Mouse (Mus musculus) embryonic fibroblast, embryonic 13.5 days (primary cell): ENCODE measurements around the gene Tmco4.

Source experiments
- CTCF ChIP-seq: IDR thresholded peaks from 2 replicates; pipeline ENCODE4 v1.5.1; 2011; ENCODE audit warnings: mild to moderate bottlenecking, control low read depth, low read length, moderate library complexity, borderline replicate concordance; ENCODE audit not compliant: insufficient read depth
- POLR2A ChIP-seq: IDR thresholded peaks from 2 replicates; pipeline ENCODE4 v1.6.1; 2011; ENCODE audit warnings: low read depth, mild to moderate bottlenecking, control low read depth, low read length, moderate library complexity

- TF ChIP-seq CTCF (no peak), POLR2A (no peak)
These were observed 86.9 kb downstream of the Tmco4 start for GRCm38 (mm10) chr4:139059569-139059968.
